Mouse (Mus musculus) monocyte, adult 2 months (primary cell): ENCODE data around the gene Dlec1.
A peak's percentile ranks its signal among the peaks of the same experiment; 100 is the strongest.

Experiments
- DNase-seq, 2 experiments: peaks; one replicate each; pipeline ENCODE4 v3.0.0; 2022; ENCODE audit warnings: low spot score in 2 of 2, low read depth in 1 of 2

The Dlec1 gene

GRCm38 (mm10) chr9:119101992-119102782 is at the start of gene Dlec1:
Gene Dlec1, plus strand, starts transcription at chr9:119102478.
- peak in 1 of 2 experiments; percentile 47 for DNase-seq

- no peak for DNase-seq
Observed at GRCm38 (mm10) chr9:119053964-119054576, 48.2 kb upstream of the Dlec1 start.

- no peak for DNase-seq
Observed at GRCm38 (mm10) chr9:119055336-119055735, 46.9 kb upstream of the Dlec1 start.

- no peak for DNase-seq
Observed at GRCm38 (mm10) chr9:119058245-119058644, 44.0 kb upstream of the Dlec1 start.

- DNase-seq = no peak
Observed at GRCm38 (mm10) chr9:119060701-119061100, 41.6 kb upstream of the Dlec1 start.

GRCm38 (mm10) chr9:119063036-119063644 is 39.1 kb upstream of the Dlec1 start:
- DNase-seq = no peak

GRCm38 (mm10) chr9:119064296-119064695 is 38.0 kb upstream of the Dlec1 start:
- DNase-seq = no peak

GRCm38 (mm10) chr9:119067601-119068000 is 34.7 kb upstream of the Dlec1 start:
- DNase-seq = peak in 1 of 2 experiments; percentile 25

GRCm38 (mm10) chr9:119068266-119068665 is 34.0 kb upstream of the Dlec1 start:
- no peak for DNase-seq

GRCm38 (mm10) chr9:119070173-119070825 is 32.0 kb upstream of the Dlec1 start:
- DNase-seq = no peak

GRCm38 (mm10) chr9:119071786-119072185 is 30.5 kb upstream of the Dlec1 start:
- DNase-seq = no peak

GRCm38 (mm10) chr9:119073184-119073895 is 28.9 kb upstream of the Dlec1 start:
- DNase-seq = no peak

GRCm38 (mm10) chr9:119075685-119076084 is 26.6 kb upstream of the Dlec1 start:
- DNase-seq = no peak

- no peak for DNase-seq
Observed at GRCm38 (mm10) chr9:119080040-119080675, 22.1 kb upstream of the Dlec1 start.

GRCm38 (mm10) chr9:119082039-119082438 is 20.2 kb upstream of the Dlec1 start:
- no peak for DNase-seq

- DNase-seq = no peak
Observed at GRCm38 (mm10) chr9:119082656-119083430, 19.4 kb upstream of the Dlec1 start.

- no peak for DNase-seq
Observed at GRCm38 (mm10) chr9:119083966-119084365, 18.3 kb upstream of the Dlec1 start.

GRCm38 (mm10) chr9:119086451-119086850 is 15.8 kb upstream of the Dlec1 start:
- no peak for DNase-seq

GRCm38 (mm10) chr9:119087309-119087708 is 15.0 kb upstream of the Dlec1 start:
- no peak for DNase-seq
